Mouse (Mus musculus) layer of hippocampus, adult 2 months (tissue): ENCODE measurements around the gene Zfp683. TPM values are rescaled to one million over a fixed set of nuclear protein-coding genes. Genes with fewer than 3 reads are reported as not detected.

Experiments
- DNase-seq, 2 experiments: peaks; one replicate each; pipeline ENCODE4 v3.0.0; 2022; ENCODE audit warnings: low spot score in 2 of 2
- H3K27ac ChIP-seq: fragments of 200-600 bp; 2 replicates; pipeline ENCODE4 v1.8.1; 2022
- H3K4me3 ChIP-seq: fragments of 200-600 bp; 2 replicates; pipeline ENCODE4 v1.8.1; 2022; ENCODE audit warnings: mild to moderate bottlenecking
- CTCF ChIP-seq: fragments of 200-600 bp; conservative IDR thresholded peaks from 2 replicates; pipeline ENCODE4 v1.8.1; 2022; ENCODE audit warnings: antibody characterized with exemption, mild to moderate bottlenecking, moderate library complexity
- long read RNA-seq, 2 experiments: library from polyadenylated mRNA; stranded (forward); transcript quantifications; one replicate each; pipeline ENCODE4 v2.0.0; 2021; ENCODE audit warnings: borderline mapping rate in 2 of 2
- total RNA-seq, 2 experiments: library from RNA; stranded (reverse); gene quantifications; 2 replicates each; pipeline ENCODE4 v1.2.3; 2021

Zfp683 gene
- total RNA-seq: not detected
- long read RNA-seq, experiment 1: 0 reads
- long read RNA-seq, experiment 2: 0 reads

DNA sequence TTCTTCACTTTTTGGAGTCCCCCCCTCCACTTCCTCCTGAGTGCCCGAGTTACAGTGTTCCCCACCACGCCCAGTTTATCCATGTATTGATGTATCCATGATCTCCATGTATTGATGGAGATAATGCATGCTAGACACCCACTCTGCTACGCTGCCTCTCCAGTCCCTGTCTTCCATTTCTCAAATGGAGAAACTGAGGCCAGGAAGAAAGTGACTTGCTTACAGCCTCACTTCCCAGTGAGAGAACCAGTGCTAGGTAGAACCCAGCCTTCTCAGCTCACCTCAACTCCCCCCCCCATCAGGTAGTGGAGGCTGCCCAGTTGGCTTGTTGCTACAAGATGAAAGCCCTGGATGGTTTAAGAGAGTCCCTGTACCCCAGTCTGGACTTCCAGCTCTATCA, at the start of gene Zfp683:
Zfp683 (plus strand) TSS at position 301 of the 400 bp plus-strand sequence.
- H3K4me3 ChIP-seq: no peak within 1 kb of the TSS
- TF ChIP-seq CTCF: no peak
- no peak within 1 kb of the TSS for H3K27ac ChIP-seq
- DNase-seq: no peak

DNA sequence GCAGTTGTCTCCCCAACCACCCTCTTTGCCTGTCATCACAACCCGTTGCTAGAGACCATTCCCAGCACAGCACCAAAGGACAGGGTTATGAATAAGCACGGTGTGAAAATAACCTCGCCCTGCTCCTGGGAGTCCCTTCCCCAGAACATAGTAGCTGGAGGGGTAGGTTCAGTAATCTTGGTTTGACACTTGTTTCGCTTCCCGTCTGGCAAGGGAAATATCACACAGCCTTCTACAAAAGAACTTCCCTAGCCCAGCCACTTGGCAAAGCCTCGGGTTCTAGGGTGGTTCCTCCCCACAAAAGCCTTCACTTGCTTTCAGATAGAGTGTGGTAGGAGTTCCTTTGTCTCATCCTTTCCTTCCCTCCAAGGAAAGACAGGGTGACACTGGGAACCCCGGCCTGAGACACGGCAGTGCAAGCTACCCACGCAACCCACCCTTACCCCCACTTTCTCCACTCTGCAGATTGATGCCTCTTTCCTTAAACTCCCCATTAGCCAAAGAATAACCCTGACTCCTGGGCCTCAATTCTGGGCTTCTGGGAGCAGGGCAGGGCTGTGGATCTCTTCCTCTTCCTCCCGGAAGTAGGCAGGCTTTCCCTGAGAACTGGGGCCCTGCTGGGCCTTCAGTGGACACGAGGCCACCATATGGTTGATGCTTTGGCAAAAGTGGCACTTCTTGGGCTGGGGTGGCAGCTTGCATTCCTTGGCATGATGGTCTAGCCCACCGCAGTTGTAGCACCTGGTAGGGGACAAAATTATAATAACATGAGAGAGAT, 47.9 kb upstream of the Zfp683 start:
- DNase-seq: peak in 1 of 2 experiments; percentile 8
- Histone ChIP-seq H3K27ac (no peak overlapping the region), H3K4me3 (no peak overlapping the region)
- TF ChIP-seq CTCF: no peak

DNA sequence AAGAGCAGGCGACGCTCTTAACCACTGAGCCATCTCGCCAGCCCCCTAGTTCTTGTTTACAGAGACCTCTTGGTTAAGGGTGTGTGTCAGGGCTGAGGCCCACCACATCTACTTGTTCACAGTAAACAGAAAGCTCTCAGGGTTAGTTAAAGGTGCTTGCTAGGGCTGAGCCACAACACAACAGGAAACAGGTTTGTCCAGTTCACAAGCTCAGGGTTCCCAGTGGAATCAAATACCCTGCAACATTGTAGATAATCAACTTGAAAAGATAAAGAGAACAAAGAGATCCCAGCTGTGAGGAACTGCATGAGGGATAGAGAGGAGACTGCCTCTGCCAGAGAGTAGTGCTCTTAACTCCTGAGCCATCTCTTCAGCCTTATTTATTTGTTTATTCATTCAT, 46.8 kb upstream of the Zfp683 start:
- TF ChIP-seq CTCF: no peak
- Histone ChIP-seq H3K4me3 (no peak overlapping the region), H3K27ac (no peak overlapping the region)
- DNase-seq: no peak

GRCm38 (mm10) chr4:134009709-134010108, 43.9 kb upstream of the Zfp683 start:
- no peak for TF ChIP-seq CTCF

DNA sequence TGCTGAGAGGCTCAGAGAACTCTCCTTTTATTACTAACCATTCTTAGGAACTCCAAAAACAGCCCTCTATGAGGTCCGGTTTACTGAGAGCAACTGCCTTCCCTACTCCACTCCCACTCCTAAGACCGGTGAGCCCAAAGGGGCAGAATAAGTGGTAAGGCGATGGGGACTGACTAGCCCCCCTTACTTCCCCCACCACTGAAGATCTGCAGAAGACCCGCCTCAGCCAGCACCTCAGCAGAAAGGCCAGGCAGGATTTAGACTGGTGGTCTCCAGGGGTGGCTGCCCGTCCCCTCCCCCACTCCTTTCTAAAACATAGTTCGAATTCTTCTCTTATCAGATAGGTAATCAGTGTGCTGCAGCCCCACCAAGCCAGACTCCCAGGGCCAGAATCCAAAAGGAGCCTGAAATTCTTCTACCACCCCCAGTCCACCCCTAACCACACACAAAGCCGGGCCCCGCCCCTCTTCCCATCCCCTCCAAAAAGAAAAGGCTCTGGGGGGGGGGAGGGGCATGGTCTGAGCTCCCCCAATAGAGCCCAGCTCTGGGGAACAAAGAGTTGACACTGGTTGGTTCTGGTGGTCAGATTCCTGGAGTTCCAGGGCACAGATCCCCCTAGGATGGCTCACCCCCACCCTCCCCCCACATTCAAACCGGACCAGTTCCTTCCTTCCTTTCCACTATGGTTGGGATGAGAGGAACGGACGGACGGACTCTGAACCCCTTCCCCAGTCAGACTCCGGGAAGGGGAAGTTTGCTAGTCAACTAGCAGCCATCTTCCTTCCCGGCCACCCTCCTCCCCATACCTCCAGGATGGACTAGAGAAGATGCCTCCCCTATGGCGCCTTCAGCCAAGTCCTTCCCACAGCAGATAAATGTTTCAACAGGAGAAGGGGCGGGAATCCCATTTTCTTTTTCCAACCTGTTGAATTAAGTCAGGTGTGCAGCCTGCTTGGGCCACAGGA, 41.9 kb upstream of the Zfp683 start:
- DNase-seq: no peak
- Histone ChIP-seq H3K27ac (no peak overlapping the region), H3K4me3 (no peak overlapping the region)
- TF ChIP-seq CTCF: no peak

More at GRCm38 (mm10) chr4:134009709-134010108, 43.9 kb upstream of the Zfp683 start:
- Histone ChIP-seq H3K4me3 (no peak overlapping the region), H3K27ac (no peak overlapping the region)
- no peak for DNase-seq

GRCm38 (mm10) chr4:134012858-134013528, 40.6 kb upstream of the Zfp683 start:
- H3K4me3 ChIP-seq: no peak overlapping the region
- no peak for DNase-seq
- no peak overlapping the region for H3K27ac ChIP-seq
- TF ChIP-seq CTCF: peak; percentile 48

DNA sequence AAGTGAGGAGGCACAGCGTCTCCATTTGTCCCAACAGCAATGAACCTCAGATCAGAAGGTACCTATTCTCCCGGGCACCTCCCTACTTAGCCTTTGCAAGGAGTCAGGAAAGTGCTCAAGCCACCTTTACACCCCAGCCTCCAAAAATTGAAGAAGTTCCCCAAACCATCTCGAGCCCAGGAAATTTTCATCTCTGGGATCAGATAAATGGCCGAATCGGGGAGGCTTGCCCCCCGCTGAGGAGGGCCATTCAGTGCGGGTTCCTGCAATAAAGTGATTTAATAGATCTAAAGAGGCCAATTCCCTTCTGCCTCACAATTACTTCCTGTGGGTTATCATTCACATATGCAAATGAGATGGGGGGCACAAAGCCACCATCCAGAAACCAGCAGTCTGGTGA, 37.4 kb upstream of the Zfp683 start:
- Histone ChIP-seq H3K27ac (no peak overlapping the region), H3K4me3 (no peak overlapping the region)
- DNase-seq: no peak
- no peak for TF ChIP-seq CTCF

GRCm38 (mm10) chr4:134016767-134017166, 36.9 kb upstream of the Zfp683 start:
- H3K27ac ChIP-seq: no peak overlapping the region
- TF ChIP-seq CTCF: no peak
- DNase-seq: no peak
- H3K4me3 ChIP-seq: no peak overlapping the region

DNA sequence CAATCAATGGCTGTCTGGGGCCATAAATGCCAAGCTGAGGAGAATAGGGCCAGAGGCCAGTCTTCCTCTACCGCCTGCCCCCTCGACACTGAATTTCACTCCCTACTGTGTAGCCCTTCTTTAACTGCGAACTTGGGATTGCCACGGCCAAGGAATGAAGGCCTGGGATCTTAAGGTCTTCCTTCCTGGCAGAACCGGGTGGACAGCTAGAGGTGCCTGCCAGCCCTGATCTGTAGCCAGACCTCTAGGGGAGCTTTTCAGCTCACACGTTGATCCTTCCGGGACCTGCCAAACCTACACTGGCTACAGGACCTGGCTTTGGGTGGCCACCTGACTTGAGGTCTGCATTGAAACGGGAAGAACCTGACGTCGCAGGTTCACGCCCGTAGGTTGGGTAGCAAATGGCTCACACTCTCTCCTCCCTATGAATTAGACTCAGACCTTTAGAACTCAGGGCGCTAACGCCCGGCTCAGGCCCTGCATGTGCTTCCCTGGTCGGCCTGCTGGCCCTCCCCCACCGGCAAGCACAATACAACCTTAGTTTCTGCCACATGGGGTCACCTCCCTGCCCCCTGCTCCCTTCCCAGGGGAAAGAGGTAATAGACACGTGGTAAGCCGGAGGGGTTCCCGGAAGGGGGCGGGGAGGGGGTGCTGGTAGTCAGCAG, 36.3 kb upstream of the Zfp683 start:
- TF ChIP-seq CTCF: no peak
- Histone ChIP-seq H3K27ac (no peak overlapping the region), H3K4me3 (no peak overlapping the region)
- DNase-seq: no peak

DNA sequence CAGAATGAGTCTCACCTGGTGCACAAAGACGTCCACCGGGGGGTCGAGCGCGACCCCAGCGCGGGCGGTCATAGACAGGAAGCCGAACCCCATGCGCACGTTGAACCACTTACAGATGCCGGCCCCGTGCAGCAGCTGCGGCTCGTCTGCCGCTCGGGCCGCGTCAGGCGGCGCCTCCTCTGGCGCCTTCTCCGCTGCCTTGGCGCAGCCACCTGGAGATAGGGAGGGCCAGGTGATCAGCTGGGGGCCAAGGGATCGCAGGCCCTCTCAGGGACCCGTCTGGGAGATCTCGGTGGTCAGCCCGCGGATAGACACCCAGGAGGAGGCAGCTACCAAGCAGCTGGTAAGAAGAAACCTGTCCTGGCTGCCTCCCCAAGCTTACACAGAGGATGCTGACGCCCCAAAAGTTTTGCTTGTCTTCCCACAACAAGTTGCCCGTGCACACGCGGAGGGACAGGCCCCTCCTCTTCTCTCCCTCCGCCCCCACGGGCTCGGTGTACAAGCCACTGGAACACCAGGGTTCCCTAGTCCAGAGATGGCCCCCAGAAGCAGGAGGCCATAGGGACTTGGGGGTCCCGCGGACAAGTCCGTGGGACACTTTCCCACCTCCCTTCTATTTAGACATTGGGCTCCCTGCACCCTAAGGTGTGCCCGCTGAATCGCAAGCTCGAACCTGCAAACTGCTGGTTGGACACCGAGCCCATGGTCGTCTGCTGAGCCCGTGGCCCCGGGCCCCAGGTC, 35.4 kb upstream of the Zfp683 start:
- no peak overlapping the region for H3K27ac ChIP-seq
- no peak for DNase-seq
- no peak overlapping the region for H3K4me3 ChIP-seq
- no peak for TF ChIP-seq CTCF

DNA sequence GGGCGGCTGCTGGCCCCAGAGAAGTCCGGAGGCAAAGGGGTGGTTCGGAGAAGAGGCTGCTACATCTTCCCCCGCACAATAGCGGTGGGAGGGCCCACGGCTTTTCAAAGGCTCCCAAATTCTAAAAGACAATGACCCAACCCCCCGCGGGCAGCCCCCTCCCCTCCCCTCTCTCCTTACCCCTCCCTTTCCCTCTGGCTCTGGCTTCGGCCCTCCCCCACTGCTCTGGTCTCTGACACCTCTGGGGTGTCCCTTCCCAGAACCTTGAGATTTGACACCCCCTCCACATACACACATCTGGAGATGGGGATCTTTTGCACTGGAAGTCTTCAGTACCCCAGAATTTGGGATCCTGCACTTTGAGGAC, 34.9 kb upstream of the Zfp683 start, which contains the start of gene Lin28a:
Lin28a (minus strand) TSS at position 63 of the 367 bp plus-strand sequence.
- no peak within 1 kb of the TSS for H3K27ac ChIP-seq
- H3K4me3 ChIP-seq: no peak within 1 kb of the TSS
- no peak for TF ChIP-seq CTCF
- no peak for DNase-seq

- no peak overlapping the region for H3K4me3 ChIP-seq
- no peak overlapping the region for H3K27ac ChIP-seq
- no peak for TF ChIP-seq CTCF
- DNase-seq: no peak
Observed at GRCm38 (mm10) chr4:134019210-134019609, 34.4 kb upstream of the Zfp683 start.
